Mouse (Mus musculus) megakaryocyte, embryonic 14.5 days (primary cell): ENCODE measurements around the gene Zrsr2.

ENCODE experiments used
- FLI1 ChIP-seq: IDR thresholded peaks from 2 replicates; pipeline ENCODE4 v1.6.1; 2012; ENCODE audit warnings: low read length, inconsistent platforms, mixed read lengths
- GATA1 ChIP-seq: IDR thresholded peaks from 3 replicates; pipeline ENCODE4 v1.6.1; 2012; ENCODE audit warnings: mixed read lengths, low read length, inconsistent platforms, borderline replicate concordance

DNA sequence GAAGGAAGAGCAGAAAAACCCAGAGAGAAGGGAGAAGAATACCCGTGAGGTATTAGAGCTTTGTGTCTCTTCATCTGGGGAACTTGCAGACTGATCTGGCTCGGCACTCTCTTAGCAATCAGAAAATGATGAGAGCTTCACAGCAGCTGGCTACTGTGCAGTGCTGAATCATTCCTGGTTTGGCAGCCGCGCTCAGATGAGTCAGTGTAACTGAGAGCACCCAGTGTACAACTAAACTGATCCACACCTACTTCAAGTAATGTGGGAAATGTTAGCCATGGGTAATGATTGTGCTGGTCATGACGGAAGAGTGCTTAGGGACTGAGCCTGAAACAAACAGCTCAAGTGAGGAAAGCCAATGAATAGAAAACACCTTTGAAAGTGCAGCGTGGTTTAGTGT is 19.9 kb downstream of the Zrsr2 start:
- TF ChIP-seq GATA1 = no peak
- no peak for TF ChIP-seq FLI1
